Mouse (Mus musculus) stomach, embryonic 15.5 days (tissue): ENCODE measurements around the gene Klhl26. TPM values are rescaled to one million over a fixed set of nuclear protein-coding genes. Genes with fewer than 3 reads are reported as not detected.

Experiments
- ATAC-seq: fragments of 200-750 bp; cut with Nextera tagmentation; 2 replicates; pipeline ENCODE4 v1.8.0; 2017; ENCODE audit warnings: low read depth, moderate number of reproducible peaks, moderate TSS enrichment; ENCODE audit not compliant: insufficient read depth, low FRiP score
- H3K27ac ChIP-seq: fragments of 300-500 bp; sonication (generic); 2 replicates; pipeline ENCODE4 v1.5.1; 2015; ENCODE audit warnings: mild to moderate bottlenecking, inconsistent platforms
- H3K27me3 ChIP-seq: fragments of 300-500 bp; sonication (generic); replicated peaks from 2 replicates; pipeline ENCODE4 v1.6.1; 2015; ENCODE audit warnings: inconsistent platforms
- H3K36me3 ChIP-seq: fragments of 300-500 bp; sonication (generic); 2 replicates; pipeline ENCODE4 v1.6.1; 2015; ENCODE audit warnings: inconsistent platforms
- H3K4me1 ChIP-seq: fragments of 300-500 bp; sonication (generic); 2 replicates; pipeline ENCODE4 v1.6.1; 2015; ENCODE audit warnings: inconsistent platforms
- H3K4me2 ChIP-seq: fragments of 300-500 bp; sonication (generic); 2 replicates; pipeline ENCODE4 v1.6.1; 2015; ENCODE audit warnings: mild to moderate bottlenecking, inconsistent platforms
- H3K4me3 ChIP-seq: fragments of 300-500 bp; sonication (generic); replicated peaks from 2 replicates; pipeline ENCODE4 v1.5.1; 2015; ENCODE audit warnings: inconsistent platforms
- H3K9ac ChIP-seq: fragments of 300-500 bp; sonication (generic); 2 replicates; pipeline ENCODE4 v1.6.1; 2015; ENCODE audit warnings: inconsistent platforms
- H3K9me3 ChIP-seq: fragments of 300-500 bp; sonication (generic); 2 replicates; pipeline ENCODE4 v1.6.1; 2016; ENCODE audit warnings: inconsistent platforms
- WGBS: fragments of 180-500 bp; shearing (Covaris S2); methylation state at CpG from one replicate; pipeline ENCODE4 v1.1.7; 2015; 5-methylcytosine and 5-hydroxymethylcytosine counted together
- polyA plus RNA-seq: library from polyadenylated mRNA; unstranded; fragments of >200 nt; fragmentation: Nextera tagmentation; extraction: Ambion mirVana; gene quantifications from 2 replicates; pipeline ENCODE4 v1.2.1, GENCODE M21; 2015

Gene Klhl26
- polyA plus RNA-seq, 1 experiment from 2014 or later = 20.5 TPM

GRCm38 (mm10) chr8:70509281-70509952 lies 32.6 kb upstream of the Klhl26 start:
- no peak for ATAC-seq
- H3K27me3 ChIP-seq = no peaks in the 10 kb centered on the region
- no peaks in the 10 kb centered on the region for H3K9me3 ChIP-seq
- 6% methylated on average over 25 of the region's 25 CpGs for WGBS
- H3K9ac ChIP-seq = peak overlapping the region; percentile 99
- peak overlapping the region; percentile 99 for H3K27ac ChIP-seq
- H3K36me3 ChIP-seq = peaks cover 27% of the 10 kb centered on the region
- H3K4me1 ChIP-seq = peaks cover 42% of the 10 kb centered on the region
- H3K4me3 ChIP-seq = peak overlapping the region; percentile 74
- H3K4me2 ChIP-seq = peak overlapping the region; percentile 88

GRCm38 (mm10) chr8:70507027-70507393 lies 30.2 kb upstream of the Klhl26 start:
- Histone ChIP-seq H3K27me3 (peaks cover 15% of the 10 kb centered on the region), H3K36me3 (peaks cover 18% of the 10 kb centered on the region), H3K9me3 (no peaks in the 10 kb centered on the region), H3K4me3 (peak overlapping the region; percentile 82), H3K9ac (no peak overlapping the region), H3K4me2 (peak overlapping the region; percentile 88), H3K27ac (peak overlapping the region; percentile 95), H3K4me1 (peaks cover 58% of the 10 kb centered on the region)
- 60% methylated on average over 5 of the region's 5 CpGs for WGBS
- ATAC-seq = no peak

GRCm38 (mm10) chr8:70506328-70507026 lies 29.7 kb upstream of the Klhl26 start, which contains the start of gene Rex1bd:
Rex1bd (minus strand) TSS chr8:70506752.
- H3K4me3 ChIP-seq = peak within 1 kb of the TSS; percentile 82
- H3K9me3 ChIP-seq = no peaks in the 10 kb centered on the region
- ATAC-seq = peak; percentile 87
- peaks cover 57% of the 10 kb centered on the region for H3K4me1 ChIP-seq
- peak within 1 kb of the TSS; percentile 88 for H3K4me2 ChIP-seq
- H3K27me3 ChIP-seq = peaks cover 21% of the 10 kb centered on the region
- H3K9ac ChIP-seq = peak within 1 kb of the TSS; percentile 78
- H3K27ac ChIP-seq = peak within 1 kb of the TSS; percentile 95
- H3K36me3 ChIP-seq = peaks cover 18% of the 10 kb centered on the region
- WGBS = 3% methylated on average over 40 of the region's 40 CpGs

GRCm38 (mm10) chr8:70505698-70506327 lies 29.0 kb upstream of the Klhl26 start:
- H3K36me3 ChIP-seq = peaks cover 18% of the 10 kb centered on the region
- H3K27me3 ChIP-seq = peaks cover 26% of the 10 kb centered on the region
- peak; percentile 8 for ATAC-seq
- peak overlapping the region; percentile 82 for H3K4me3 ChIP-seq
- WGBS = 34% methylated on average over 32 of the region's 32 CpGs
- H3K27ac ChIP-seq = peak overlapping the region; percentile 95
- H3K4me1 ChIP-seq = peaks cover 56% of the 10 kb centered on the region
- H3K9me3 ChIP-seq = no peaks in the 10 kb centered on the region
- H3K9ac ChIP-seq = peak overlapping the region; percentile 78
- H3K4me2 ChIP-seq = peak overlapping the region; percentile 88

GRCm38 (mm10) chr8:70504851-70505250 lies 28.1 kb upstream of the Klhl26 start:
- Histone ChIP-seq H3K4me1 (peaks cover 60% of the 10 kb centered on the region), H3K9me3 (no peaks in the 10 kb centered on the region), H3K4me2 (no peak overlapping the region), H3K4me3 (no peak overlapping the region), H3K27ac (no peak overlapping the region), H3K9ac (no peak overlapping the region), H3K27me3 (peaks cover 36% of the 10 kb centered on the region), H3K36me3 (peaks cover 18% of the 10 kb centered on the region)
- 81% methylated on average over 3 of the region's 3 CpGs for WGBS
- no peak for ATAC-seq

GRCm38 (mm10) chr8:70504291-70504716 lies 27.5 kb upstream of the Klhl26 start:
- no peak for ATAC-seq
- 60% methylated on average over 16 of the region's 16 CpGs for WGBS
- H3K4me1 ChIP-seq = peaks cover 59% of the 10 kb centered on the region
- no peak overlapping the region for H3K9ac ChIP-seq
- H3K36me3 ChIP-seq = peaks cover 18% of the 10 kb centered on the region
- H3K9me3 ChIP-seq = no peaks in the 10 kb centered on the region
- H3K27me3 ChIP-seq = peaks cover 41% of the 10 kb centered on the region
- no peak overlapping the region for H3K27ac ChIP-seq
- no peak overlapping the region for H3K4me2 ChIP-seq
- no peak overlapping the region for H3K4me3 ChIP-seq

- no peak overlapping the region for H3K4me3 ChIP-seq
- no peak overlapping the region for H3K27ac ChIP-seq
- H3K27me3 ChIP-seq = peaks cover 52% of the 10 kb centered on the region
- H3K4me2 ChIP-seq = peak overlapping the region; percentile 9; the same call in 1 of the 2 replicates
- peaks cover 10% of the 10 kb centered on the region for H3K36me3 ChIP-seq
- H3K9me3 ChIP-seq = no peaks in the 10 kb centered on the region
- WGBS = 16% methylated on average over 46 of the region's 46 CpGs
- no peak overlapping the region for H3K9ac ChIP-seq
- peaks cover 49% of the 10 kb centered on the region for H3K4me1 ChIP-seq
- peak; percentile 25; the same call in 1 of the 2 replicates for ATAC-seq
Measured at GRCm38 (mm10) chr8:70503062-70503750, 26.4 kb upstream of the Klhl26 start.

GRCm38 (mm10) chr8:70502540-70502939 lies 25.8 kb upstream of the Klhl26 start:
- Histone ChIP-seq H3K4me3 (no peak overlapping the region), H3K4me2 (no peak overlapping the region), H3K27me3 (peaks cover 58% of the 10 kb centered on the region), H3K4me1 (peaks cover 49% of the 10 kb centered on the region), H3K27ac (no peak overlapping the region), H3K9ac (no peak overlapping the region), H3K9me3 (no peaks in the 10 kb centered on the region), H3K36me3 (peaks cover 6% of the 10 kb centered on the region)
- no peak for ATAC-seq
- 38% methylated on average over 12 of the region's 12 CpGs for WGBS

GRCm38 (mm10) chr8:70501820-70502529 lies 25.2 kb upstream of the Klhl26 start:
- 0 out of 2 replicates have a peak overlapping the region, but pooled peaks have one; percentile 1 for H3K9ac ChIP-seq
- H3K4me1 ChIP-seq = peaks cover 46% of the 10 kb centered on the region
- H3K27me3 ChIP-seq = peaks cover 63% of the 10 kb centered on the region
- no peak for ATAC-seq
- no peaks in the 10 kb centered on the region for H3K9me3 ChIP-seq
- no peaks in the 10 kb centered on the region for H3K36me3 ChIP-seq
- WGBS = 12% methylated on average over 23 of the region's 23 CpGs
- peak overlapping the region; percentile 31; the same call in 1 of the 2 replicates for H3K4me2 ChIP-seq
- no peak overlapping the region for H3K27ac ChIP-seq
- no peak overlapping the region; the same call in 1 of the 2 replicates for H3K4me3 ChIP-seq

GRCm38 (mm10) chr8:70500386-70501301 lies 23.9 kb upstream of the Klhl26 start:
- peak; percentile 12; the same call in 1 of the 2 replicates for ATAC-seq
- Histone ChIP-seq H3K27ac (no peak overlapping the region), H3K4me2 (peak overlapping the region; percentile 47), H3K4me1 (peaks cover 42% of the 10 kb centered on the region), H3K4me3 (peak overlapping the region; percentile 19), H3K9me3 (no peaks in the 10 kb centered on the region), H3K27me3 (peaks cover 77% of the 10 kb centered on the region), H3K9ac (no peak overlapping the region), H3K36me3 (no peaks in the 10 kb centered on the region)
- WGBS = 9% methylated on average over 39 of the region's 39 CpGs
